Mouse (Mus musculus) MN1 (cell line): ENCODE measurements at regions not wholly inside any gene's neighbourhood (a gene's known extent, or its start where the extent isn't known, plus 50 kb on each side); places are given as distances from the start of the nearest gene placed in this dataset.
A peak's percentile ranks its signal among the peaks of the same experiment; 100 is the strongest.

Experiments
- DNase-seq: peaks from one replicate; pipeline ENCODE4 v3.0.0-alpha.2; 2016; ENCODE audit warnings: low spot score

DNA sequence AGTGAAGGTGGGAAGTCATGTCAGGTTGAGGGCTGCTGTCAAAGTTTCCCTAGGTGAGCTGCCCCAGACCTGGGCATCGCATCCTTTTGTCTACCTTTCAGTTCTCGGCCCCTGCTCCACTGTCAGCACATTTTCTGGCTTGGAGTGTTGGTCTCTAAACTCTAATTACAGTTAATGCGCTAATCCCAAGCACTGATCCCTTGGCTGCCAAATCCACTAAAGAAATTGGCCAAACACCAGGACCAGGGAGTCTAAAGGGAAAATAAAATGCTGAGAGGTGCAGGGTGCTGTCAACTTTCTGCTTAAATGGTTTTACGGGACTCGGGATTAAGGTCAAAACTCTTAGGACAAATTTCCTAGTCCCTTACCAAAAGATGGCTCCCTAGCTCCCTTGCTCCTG lies 450.3 kb upstream of the Adamts9 start:
- no peak for DNase-seq

DNA sequence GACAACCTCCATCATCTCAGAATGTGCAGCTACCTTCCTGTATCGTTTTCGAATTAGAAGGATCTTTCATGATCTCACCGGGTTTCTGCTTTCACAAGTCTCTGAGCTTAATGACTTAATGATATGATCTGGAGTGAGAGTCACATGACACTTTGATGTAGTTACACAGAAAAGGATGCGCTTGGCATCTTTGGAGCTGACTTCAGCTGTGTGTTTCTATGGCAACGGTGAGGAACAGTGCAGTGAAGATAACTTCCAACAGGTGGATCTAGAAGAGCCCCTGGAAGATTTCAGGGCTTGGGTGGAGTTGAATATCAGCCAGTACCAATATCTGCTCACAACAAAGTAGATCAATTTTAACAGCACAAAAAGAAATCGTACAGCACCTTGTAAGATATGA lies 449.1 kb upstream of the Adamts9 start:
- peak; percentile 46 for DNase-seq

DNA sequence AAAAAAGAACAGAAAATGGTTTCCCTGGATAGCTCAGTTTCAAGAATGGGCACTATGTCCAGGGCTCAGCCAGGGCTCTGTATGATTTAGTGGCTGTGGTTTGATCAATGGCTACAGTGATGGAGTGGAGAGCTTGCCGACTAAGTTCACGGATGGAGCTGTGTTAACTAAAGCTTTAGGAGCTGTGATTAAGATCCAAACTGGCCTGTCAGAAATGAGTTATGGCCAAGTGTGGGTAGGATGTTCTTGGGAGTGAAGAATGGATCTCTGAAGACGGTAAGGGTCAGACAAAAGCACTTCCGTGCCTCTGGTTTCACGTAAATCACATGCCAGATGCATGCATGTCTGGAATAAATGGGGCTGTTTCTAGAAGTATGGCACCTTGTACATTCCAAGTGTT lies 447.9 kb upstream of the Adamts9 start:
- no peak for DNase-seq

DNA sequence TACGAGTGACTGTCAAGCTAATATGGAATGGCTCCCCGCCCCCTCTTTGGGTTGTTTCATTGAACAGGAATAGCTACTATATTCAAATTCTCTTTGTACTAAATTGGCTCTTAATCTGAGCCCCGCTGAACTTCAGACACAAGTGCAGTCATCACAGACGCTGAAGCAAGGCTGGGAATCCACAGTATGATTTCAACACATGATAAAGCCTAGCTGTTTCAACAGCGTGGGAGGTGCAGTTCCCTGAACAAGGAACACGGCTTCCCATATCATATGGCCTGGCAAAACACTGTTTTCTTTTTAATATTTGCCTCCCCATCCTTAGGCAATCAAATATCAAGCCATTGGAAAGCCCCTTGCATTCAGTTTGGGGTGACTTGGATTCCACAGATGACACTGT lies 428.0 kb upstream of the Adamts9 start:
- no peak for DNase-seq

DNA sequence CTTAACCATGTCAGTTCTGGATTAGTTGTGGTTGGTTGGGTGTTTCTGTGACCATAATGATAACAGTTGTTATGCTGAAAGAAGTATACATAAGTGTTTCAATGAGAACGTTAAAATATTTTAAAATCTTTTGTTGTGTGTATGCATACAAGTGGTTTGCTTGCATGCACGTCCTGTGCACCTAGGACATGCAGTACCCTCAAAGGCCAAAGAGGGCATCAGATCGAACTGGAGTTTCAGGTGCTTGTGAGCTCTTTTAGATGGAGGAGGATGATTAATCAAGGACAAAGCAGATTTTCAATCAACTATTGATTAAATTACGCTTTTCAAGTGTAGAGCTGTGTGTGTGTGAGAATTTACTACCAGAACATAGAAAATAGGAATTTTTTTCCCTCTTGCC lies 420.6 kb upstream of the Adamts9 start:
- DNase-seq = no peak

DNA sequence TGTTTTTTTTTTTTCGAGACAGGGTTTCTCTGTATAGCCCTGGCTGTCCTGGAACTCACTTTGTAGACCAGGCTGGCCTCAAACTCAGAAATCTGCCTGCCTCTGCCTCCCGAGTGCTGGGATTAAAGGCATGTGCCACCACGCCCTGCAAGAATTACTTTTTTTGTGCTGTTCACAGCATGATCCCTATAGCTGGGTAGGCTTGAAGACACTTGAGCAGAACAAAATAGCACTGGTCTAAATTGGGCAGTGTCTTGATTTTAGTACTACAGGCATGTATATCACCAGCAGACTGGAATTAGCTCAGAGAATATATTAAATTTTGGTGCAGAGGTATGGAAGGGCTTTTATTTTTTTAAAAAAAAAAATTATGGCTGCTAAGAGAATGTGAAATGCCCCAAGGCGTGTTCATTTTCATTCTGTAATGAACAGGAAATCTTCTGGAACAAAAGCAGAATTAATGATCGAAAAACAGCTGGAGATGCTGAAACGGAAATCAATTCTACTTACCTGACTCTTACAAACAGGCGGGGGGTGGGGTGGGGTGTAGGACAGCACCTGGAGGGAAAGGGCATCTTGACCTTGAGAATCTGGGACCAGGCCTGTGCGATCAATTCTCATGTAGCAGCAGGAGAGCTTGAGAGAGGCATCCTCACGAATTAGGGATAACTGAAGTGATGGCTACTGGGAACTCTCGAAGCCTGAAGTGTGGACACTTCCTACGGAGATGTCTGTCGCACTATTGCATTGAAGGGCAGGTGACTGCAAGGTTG lies 410.2 kb upstream of the Adamts9 start:
- no peak for DNase-seq

DNA sequence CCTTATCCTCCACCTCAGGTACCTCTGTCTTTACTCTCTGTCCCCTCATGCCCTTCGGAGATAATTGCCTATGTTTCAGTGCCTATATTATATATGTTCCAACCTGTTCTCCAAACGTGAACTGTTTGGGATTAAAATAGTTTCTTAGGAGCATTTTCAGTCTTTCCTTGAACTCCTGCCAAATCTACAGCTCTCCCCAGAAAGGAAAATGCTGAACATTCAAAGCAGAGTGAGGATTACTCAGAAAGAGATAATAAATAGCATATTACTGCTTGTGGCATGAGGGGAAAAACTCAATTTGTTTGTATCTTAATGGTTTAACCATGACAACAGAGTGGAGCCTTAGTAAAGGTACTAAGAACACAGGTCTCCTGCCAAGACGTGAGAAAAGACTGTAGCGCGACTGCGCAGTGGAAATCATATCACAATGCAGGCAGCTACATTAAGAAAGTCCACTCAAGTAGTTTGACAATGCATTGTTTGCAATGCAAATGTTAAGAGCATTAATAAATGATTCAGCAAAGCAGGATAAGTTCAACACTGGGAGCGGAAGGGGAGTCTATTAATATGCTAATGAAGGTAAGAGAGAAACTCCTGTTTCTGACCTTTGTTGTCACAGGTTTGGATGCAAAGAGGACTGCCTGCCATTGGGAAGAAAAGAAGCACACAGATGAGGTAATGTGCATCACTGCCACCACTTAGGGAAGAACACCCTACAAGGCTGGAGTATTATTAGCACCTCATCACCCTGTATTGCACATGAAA lies 406.8 kb upstream of the Adamts9 start:
- no peak for DNase-seq

DNA sequence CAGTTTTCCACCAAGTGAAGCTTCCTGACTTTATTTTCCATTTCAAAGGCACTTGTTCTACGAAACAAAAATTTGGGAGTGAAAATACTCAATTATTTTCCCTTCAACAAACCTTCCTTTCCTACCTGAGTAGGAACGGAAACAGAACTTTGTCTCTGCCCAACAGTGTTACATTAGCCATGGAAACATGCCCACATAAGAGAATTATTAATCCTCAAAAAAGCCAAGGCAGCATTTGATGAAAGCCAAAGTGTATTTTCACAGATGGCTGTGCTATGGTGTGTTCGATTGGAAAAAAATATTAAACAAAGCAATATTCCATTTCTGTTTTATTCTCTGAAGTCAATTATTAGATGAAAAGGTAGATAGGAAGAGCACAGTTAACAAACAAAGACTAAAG lies 404.8 kb upstream of the Adamts9 start:
- DNase-seq = no peak

DNA sequence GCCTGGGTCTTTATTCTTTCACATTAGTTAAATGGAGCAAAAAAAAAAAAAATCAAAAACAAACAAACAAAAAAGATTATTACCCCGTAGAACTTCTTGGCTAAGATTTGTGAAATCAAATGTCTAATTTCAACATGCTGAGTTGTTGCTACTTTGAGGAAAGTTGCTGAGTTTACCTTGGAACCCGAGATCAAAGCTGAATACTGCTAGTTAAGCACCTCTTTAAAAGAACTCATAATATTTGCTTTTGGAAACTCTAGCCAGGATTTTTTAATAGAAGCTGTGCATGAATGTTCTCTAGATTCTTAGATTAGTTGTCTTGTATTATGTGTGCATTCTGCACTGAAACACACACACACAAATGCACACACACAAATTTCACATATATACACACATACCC lies 385.4 kb upstream of the Adamts9 start:
- DNase-seq = no peak

DNA sequence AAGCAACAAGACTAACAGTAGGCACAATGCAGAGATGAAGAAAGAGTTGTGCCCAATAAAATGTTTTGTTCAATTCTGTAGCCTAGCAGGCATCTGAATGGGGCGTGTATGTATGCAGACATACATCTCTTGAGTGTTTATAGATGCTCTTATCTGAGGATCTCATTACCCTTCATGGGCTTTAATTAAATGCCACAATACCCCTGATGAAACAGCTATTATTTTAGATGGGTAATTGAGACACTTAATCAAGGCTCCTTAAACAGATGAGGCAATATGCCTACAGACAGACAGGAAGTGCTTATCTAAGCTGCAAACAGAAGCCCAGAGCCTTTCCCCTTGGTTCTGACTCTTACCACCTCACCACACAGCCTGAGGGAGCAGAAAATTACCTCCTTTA lies 384.6 kb upstream of the Adamts9 start:
- DNase-seq = peak; percentile 18

DNA sequence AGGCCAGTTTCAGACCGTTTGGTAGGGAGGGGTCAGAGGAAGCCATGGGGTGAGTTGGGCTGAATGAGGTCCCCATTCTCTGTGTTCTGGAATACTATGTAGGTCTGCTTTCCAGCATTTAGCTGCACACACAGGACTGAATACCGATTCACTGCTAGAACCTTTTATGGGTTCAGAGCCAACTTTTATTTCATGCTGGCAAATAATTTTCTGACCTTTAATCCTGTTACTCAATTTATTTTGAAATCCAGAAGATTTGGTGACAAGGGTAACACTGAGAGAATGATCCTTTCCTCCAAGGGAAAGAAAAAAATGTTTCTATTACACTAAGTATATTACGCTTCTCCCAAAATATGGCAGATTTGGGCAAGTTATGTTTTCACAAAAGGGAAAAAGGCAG lies 380.6 kb upstream of the Adamts9 start:
- no peak for DNase-seq

DNA sequence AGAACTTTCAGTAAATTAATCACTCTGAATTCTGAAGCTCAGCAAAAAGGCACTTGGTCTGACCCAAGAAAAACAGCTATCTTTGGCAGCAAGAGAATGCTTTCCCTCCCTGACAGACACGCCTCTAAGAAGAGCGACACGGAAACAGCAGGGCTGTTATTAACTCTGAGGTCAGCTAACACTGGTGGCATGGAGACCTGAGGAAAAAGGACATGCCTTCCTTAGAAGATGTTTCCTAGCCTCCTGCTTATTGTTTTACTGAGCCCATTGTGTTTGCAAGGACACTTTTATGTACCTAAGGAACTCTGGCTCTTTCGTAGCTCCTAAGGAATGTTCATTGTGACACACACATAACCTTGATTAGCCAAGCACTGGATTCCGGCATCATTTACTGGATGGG lies 371.3 kb upstream of the Adamts9 start:
- DNase-seq = no peak

DNA sequence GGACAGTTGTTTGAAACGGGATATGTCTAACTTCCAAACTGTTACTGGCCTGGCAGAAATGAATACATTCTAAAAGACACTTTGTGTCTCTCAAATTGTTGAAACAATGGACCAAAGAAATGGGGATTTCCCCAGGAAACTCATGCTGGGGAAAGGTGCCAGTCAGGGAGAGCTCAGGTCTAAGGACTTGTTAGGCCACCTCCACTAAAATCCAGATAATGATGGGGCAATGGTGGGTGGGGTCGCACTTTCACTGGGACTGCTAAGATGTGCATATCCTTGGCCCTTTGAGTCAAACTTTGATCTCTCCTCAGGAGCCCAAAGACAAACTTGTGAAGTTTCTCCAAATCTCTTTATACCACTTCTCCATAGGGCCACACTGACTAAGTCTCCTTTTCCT lies 361.9 kb upstream of the Adamts9 start:
- DNase-seq = no peak

DNA sequence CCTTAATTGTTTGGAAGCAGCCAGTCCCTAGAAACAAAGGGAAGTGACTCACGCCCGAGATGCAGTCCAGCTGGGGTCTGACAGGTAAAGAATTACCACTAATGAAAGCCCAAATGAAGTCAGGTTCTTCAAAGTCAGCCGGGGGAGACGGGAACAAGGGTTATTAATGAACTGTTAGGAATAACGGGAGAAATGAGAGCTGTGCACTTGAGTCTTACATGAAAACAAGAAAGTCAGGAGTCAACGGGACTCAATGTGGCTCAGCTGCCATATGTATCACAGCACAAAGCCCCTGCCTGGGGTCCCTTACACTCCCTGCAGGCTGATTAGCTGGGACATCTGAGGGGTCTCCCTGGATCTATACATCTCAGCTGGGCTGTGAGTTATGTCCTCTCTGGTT lies 354.7 kb upstream of the Adamts9 start:
- no peak for DNase-seq

DNA sequence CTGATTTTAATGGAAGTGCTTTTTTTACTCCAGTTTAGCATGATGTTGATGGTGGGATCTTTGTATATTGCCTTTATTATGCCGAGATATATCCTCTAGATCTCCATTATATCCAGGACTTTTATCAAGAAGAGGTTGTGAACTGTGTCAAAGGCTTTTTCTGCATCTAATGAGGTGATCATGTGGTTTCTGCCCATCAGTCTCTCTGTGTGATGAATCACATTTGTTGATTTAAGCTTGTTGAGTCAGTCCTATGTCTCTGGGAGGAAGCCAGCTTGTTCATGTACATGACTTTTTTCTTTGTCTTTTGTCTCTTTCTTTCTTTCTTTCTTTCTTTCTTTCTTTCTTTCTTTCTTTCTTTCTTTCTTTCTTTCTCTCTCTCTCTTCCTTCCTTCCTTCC lies 348.4 kb upstream of the Adamts9 start:
- peak; percentile 34 for DNase-seq

DNA sequence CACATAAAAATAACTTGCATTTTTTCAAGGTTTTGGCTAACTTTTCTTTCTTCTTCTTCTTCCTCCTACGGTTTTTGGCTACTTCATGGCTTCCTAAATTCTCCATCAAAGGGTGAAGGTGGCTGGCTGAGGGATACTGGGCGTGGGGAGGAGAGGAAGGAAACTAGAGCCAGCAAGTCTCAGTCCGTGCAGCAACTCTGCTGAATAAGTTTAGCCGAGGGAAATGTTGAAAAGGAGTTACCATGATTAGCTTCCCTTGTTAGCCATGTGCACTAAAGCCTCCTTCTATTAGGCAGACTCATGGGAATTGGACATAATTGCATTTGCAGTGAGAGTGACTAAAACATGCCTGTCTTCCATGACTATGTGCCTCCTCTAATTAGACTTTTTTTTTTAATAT lies 345.1 kb upstream of the Adamts9 start:
- DNase-seq = peak; percentile 72

DNA sequence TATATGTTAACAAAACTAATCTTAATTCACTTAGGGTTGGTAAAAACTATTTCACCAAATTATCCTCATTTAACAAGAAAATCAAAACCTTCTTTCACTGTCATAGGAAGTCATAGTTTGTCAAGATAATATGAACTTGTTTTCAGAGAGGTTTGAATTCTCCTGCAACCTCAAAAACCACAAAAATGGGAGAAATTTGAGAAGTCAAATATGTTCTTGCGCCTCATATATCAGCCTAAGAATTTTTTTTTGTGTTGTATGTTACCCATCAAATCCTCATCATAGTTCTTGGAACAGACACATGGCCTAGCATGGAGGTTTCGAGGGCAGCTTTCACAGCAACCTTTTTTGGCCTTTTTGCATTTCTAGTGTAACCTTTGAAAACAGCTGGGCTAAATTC lies 342.5 kb upstream of the Adamts9 start:
- DNase-seq = no peak

DNA sequence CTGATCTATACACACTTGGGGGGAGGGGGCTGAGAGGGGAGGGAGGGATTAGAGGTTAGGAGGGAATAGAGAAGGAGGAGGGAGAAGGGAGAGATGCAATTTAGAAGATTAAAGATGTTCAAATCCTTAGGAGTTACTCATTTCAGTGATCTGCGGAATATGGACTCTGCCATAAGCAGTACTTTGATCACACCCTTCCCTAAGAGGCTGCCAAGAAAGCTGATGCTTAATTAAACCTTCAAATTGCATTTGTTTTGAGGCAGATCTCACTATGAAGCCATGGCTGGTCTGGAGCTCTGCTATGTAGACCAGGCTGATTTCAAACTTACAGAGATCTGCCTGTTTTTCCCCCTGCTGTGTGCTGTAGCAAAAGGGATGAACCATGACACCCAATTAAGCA lies 338.2 kb upstream of the Adamts9 start:
- DNase-seq = peak; percentile 45

DNA sequence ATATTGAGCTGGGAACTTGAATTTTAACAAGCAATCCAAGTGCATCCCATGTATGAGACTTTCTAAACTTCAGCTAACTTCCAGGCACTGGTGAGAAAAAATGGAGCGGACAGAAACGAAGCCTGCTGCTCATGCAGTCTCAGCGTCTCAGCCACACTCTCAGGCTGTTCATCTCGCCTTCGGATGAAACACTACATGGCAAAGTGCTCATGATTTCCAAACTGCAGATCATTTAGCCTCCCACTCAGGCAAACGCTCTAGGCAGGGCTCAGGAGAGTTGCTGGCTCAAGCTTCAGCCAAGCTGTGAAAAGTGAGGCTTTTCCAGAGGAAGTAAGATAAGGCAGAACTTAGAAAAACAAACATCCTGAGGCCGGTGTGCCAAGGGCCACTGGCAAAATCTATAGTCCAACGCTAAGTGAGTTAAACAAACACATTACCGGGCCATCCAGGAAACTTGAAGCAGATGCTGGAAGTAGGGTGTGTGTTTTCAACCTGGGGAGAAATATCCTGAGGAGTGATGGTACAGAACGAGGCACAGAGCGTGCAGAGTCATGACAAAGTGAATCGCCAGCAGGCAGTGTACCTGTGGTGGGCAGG lies 330.7 kb upstream of the Adamts9 start:
- DNase-seq = no peak

DNA sequence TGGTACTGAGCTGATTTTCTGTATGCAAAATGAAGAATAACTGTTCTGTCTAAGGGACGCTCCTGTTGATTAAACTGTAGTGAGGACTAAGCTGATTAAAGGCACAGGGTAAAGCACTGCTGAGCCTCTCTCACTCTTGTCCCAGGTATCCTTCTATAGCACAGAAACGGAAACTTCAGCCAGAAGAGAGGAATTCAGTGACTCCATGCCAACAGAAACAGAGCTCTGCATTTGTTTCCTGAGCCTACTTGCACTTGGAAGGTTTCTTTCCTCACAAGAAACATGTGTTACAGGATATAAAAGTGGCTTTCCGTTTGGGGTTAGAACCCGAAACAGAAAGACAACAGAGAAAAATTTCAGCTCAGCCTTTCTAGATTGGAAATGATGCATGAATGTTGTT lies 328.9 kb upstream of the Adamts9 start:
- no peak for DNase-seq

DNA sequence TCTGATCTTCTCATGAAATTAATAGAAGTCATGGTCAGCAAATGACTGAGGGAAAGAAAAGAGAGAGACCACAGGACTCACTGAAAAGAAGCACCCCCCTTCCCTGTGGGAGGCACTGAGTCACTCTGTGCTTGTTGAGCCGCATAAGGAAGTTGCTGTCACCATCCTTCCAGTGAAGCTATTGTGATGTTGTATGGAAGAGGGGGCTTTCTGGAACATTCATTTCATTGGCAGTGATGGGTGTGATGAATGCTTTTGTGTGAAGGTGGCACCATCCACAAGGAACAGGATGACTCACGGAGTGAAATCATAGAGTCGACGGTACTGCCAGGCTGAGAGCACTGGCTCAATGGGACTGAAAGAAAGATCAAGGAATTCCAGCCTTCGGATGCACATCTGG lies 323.5 kb upstream of the Adamts9 start:
- no peak for DNase-seq

DNA sequence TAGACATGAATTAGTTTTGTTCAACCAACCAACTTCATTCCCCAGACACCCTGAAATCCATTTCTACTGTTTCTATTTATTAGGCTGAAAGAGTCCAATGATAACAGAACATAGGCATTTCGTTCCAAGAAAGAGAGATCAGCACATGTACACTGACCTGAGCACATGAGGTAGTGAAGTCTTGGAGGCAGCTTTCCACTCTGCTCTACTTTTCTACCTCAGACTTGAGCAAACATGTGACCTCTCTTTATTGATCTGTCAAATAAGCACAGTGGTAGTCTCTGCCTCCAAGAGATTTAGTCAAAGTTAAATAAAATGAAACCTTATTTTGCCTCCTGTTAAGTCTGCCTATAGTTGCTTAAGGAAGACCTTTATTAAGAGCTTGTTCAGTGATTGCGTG lies 321.9 kb upstream of the Adamts9 start:
- no peak for DNase-seq

DNA sequence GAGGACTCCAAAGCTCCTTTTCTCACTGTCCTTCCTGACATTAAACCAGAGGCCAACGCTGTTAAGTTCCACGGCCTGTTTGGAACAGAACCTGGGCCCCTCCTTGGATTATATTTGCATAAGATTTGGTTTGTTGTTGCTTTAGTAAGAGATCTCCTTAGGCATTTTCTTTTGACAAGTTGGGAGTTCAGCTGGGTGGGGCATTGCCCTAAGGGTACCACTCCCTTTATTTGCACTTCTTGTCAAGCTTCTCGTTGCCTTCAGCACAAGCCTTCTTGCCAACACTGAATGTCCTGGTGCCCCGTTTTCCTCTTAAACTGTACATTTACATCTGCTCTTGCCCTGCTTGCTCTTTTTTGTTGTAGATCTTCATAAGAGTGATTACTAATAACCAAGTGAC lies 317.5 kb upstream of the Adamts9 start:
- DNase-seq = no peak
